Comparison of ENCODE assay signal across 26 mouse cellular contexts in the genomic region with DNA sequence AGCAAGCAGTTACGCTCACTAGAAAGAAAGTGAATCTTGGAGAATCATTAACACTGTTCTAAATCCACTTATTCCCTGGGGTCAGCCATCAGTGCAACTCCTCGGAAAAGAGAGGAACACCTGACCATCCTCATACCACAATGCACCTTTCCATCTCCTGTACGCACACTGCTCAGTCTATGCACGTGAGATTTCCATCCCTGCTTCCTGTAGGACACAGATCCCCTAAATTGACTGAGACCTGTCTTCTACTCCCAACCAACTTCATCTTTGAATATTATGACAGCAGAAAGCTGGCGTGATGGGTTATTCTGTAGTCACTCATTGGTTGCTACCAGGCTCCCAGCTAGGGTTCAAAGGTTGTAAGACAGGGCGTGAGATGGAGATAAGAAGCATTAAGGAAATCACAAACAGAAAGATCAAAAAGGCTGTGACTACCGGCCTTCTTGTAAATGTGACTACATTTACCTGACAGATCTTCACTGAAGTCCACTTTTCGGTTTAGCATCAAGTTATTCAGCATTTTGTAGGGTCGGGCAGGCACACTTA. TPM values are rescaled to one million over a fixed set of nuclear protein-coding genes. Genes with fewer than 3 reads are reported as not detected.
DNase-seq lines count a peak whose midpoint lies in the region; ATAC-seq and TF ChIP-seq lines count a peak whose summit lies in the region.
"Had no signal": no experiment of that assay in that cellular context is flagged by ENCODE, and none has a peak within 500 bp of the region (broad histone marks: within the 10 kb centered on the region; RNA-seq: fewer than 3 reads in every experiment).

No protein-coding gene starts in this region.

- H3K36me3 ChIP-seq in liver, adult 2 months (ENCODE audit: control insufficient read depth, insufficient read depth, low read length), result no peaks in the 10 kb centered on the region
- peaks cover 100% of the 10 kb centered on the region for H3K36me3 ChIP-seq in liver, embryonic 12.5 days
- H3K36me3 ChIP-seq in intestine, embryonic 15.5 days, result peaks cover 35% of the 10 kb centered on the region
- H3K36me3 ChIP-seq in intestine, postnatal 0 days (ENCODE audit: control insufficient read depth, insufficient read depth), result peaks cover 35% of the 10 kb centered on the region

- peaks cover 10% of the 10 kb centered on the region for H3K4me1 ChIP-seq in liver, adult 2 months (ENCODE audit: control insufficient read depth, insufficient read depth, low read length)
- no peaks in the 10 kb centered on the region for H3K4me1 ChIP-seq in liver, embryonic 12.5 days
- no peaks in the 10 kb centered on the region for H3K4me1 ChIP-seq in intestine, embryonic 15.5 days (replicated peaks)
- no peaks in the 10 kb centered on the region for H3K4me1 ChIP-seq in intestine, postnatal 0 days (replicated peaks; ENCODE audit: control insufficient read depth, insufficient read depth, low read length)
- H3K4me1 ChIP-seq: forebrain, embryonic 10.5 days; forebrain, embryonic 13.5 days; hindbrain, embryonic 10.5 days; hindbrain, embryonic 13.5 days had no signal

- H3K4me3 ChIP-seq in liver, adult 2 months (ENCODE audit: insufficient read depth, low read depth, low read length), result no peak overlapping the region
- H3K4me3 ChIP-seq in liver, embryonic 12.5 days, result no peak overlapping the region
- H3K4me3 ChIP-seq in intestine, embryonic 15.5 days (replicated peaks), result no peak overlapping the region
- H3K4me3 ChIP-seq in intestine, postnatal 0 days (ENCODE audit: low read depth, low read length), result no peak overlapping the region
- H3K4me3 ChIP-seq: forebrain, embryonic 10.5 days; forebrain, embryonic 13.5 days; gastrocnemius, adult 2 months; heart, embryonic 13.5 days; hindbrain, embryonic 10.5 days; hindbrain, embryonic 13.5 days had no signal

- ATAC-seq in liver, embryonic 12.5 days, result no peak
- ATAC-seq in intestine, embryonic 15.5 days, result peak; percentile 74
- peak; percentile 78 for ATAC-seq in intestine, postnatal 0 days
- ATAC-seq: activated CD4-positive, CD25-positive, alpha-beta regulatory T cell, adult 4 months; CD4-positive, CD25-positive, alpha-beta regulatory T cell, adult 4 months; forebrain, embryonic 13.5 days; forebrain, embryonic 16.5 days; hindbrain, postnatal 0 days; inflammation-experienced regulatory T-cells, adult 6 months had no signal

- 60% methylated on average over 9 of the region's 9 CpGs for WGBS in liver, adult 2 months
- WGBS in liver, embryonic 12.5 days (ENCODE audit: insufficient replicate concordance), result 87% methylated on average over 9 of the region's 9 CpGs
- 79% methylated on average over 9 of the region's 9 CpGs for WGBS in intestine, embryonic 15.5 days
- 57% methylated on average over 9 of the region's 9 CpGs for WGBS in intestine, postnatal 0 days

- DNase-seq in liver, adult 2 months (ENCODE audit: extremely low read depth, low read depth, low spot score), result peak; percentile 14
- no peak for DNase-seq in testis, postnatal 10 days (ENCODE audit: low spot score)
- no peak for DNase-seq in urinary bladder, postnatal 25 days (ENCODE audit: low spot score)
- DNase-seq: adrenal gland, adult 8-10 months; adrenal gland, postnatal 25 days; cerebellum, adult 11-12 months; cerebellum, adult 8-10 months; cerebellum, postnatal 10 days; cerebellum, postnatal 36 days; gastrocnemius, adult 2 months; gastrocnemius, postnatal 14 days; heart, adult 18-20 months; heart, postnatal 36 days had no signal

- no peaks in the 10 kb centered on the region for H3K79me2 ChIP-seq in liver, adult 2 months (ENCODE audit: control insufficient read depth, insufficient read depth, low read length)

- no peak overlapping the region for H3K4me2 ChIP-seq in liver, embryonic 12.5 days
- no peak overlapping the region for H3K4me2 ChIP-seq in intestine, embryonic 15.5 days (replicated peaks)
- no peak overlapping the region for H3K4me2 ChIP-seq in intestine, postnatal 0 days (replicated peaks; ENCODE audit: low read depth)
- H3K4me2 ChIP-seq: forebrain, embryonic 13.5 days; heart, embryonic 13.5 days; hindbrain, embryonic 13.5 days had no signal

- TF ChIP-seq CTCF in liver, adult 2 months (IDR thresholded peaks at IDR 0.05; ENCODE audit: low read depth, low read length), result no peak
- no peak for TF ChIP-seq CTCF in intestine, postnatal 0 days (IDR thresholded peaks at IDR 0.05; ENCODE audit: low read depth)

- H3K27me3 ChIP-seq in liver, adult 2 months (ENCODE audit: control insufficient read depth, insufficient read depth, low read length), result no peaks in the 10 kb centered on the region
- no peaks in the 10 kb centered on the region for H3K27me3 ChIP-seq in liver, embryonic 12.5 days (replicated peaks)
- no peaks in the 10 kb centered on the region for H3K27me3 ChIP-seq in intestine, embryonic 15.5 days (replicated peaks)
- H3K27me3 ChIP-seq in intestine, postnatal 0 days (replicated peaks; ENCODE audit: control insufficient read depth, insufficient read depth, low read length), result no peaks in the 10 kb centered on the region
- H3K27me3 ChIP-seq: forebrain, embryonic 13.5 days; heart, embryonic 13.5 days; hindbrain, embryonic 13.5 days had no signal

- H3K27ac ChIP-seq in liver, adult 2 months (replicated peaks; ENCODE audit: insufficient read depth, low read depth, low read length), result no peak overlapping the region
- no peak overlapping the region for H3K27ac ChIP-seq in liver, embryonic 12.5 days
- H3K27ac ChIP-seq in intestine, embryonic 15.5 days, result peak overlapping the region; percentile 32; the same call in 1 of the 2 replicates
- peak overlapping the region; percentile 7; the same call in 1 of the 2 replicates for H3K27ac ChIP-seq in intestine, postnatal 0 days (ENCODE audit: low read depth, low read length)
- H3K27ac ChIP-seq: forebrain, embryonic 10.5 days; forebrain, embryonic 13.5 days; gastrocnemius, adult 2 months; heart, embryonic 13.5 days; hindbrain, embryonic 10.5 days; hindbrain, embryonic 13.5 days; hindbrain, postnatal 0 days had no signal

- no peak for TF ChIP-seq POLR2A in liver, adult 2 months (IDR thresholded peaks at IDR 0.05; ENCODE audit: extremely low read depth, insufficient read depth, low read length)

- H3K9ac ChIP-seq in liver, adult 2 months (ENCODE audit: low read depth, low read length), result no peak overlapping the region
- H3K9ac ChIP-seq in liver, embryonic 12.5 days, result no peak overlapping the region
- no peak overlapping the region for H3K9ac ChIP-seq in intestine, embryonic 15.5 days
- H3K9ac ChIP-seq in intestine, postnatal 0 days (ENCODE audit: low read depth, low read length), result no peak overlapping the region
- H3K9ac ChIP-seq: forebrain, embryonic 13.5 days; heart, embryonic 13.5 days; hindbrain, embryonic 13.5 days had no signal

- H3K9me3 ChIP-seq in liver, embryonic 12.5 days (replicated peaks), result no peaks in the 10 kb centered on the region
- no peaks in the 10 kb centered on the region for H3K9me3 ChIP-seq in intestine, embryonic 15.5 days
- no peaks in the 10 kb centered on the region for H3K9me3 ChIP-seq in intestine, postnatal 0 days (ENCODE audit: control insufficient read depth)
- H3K9me3 ChIP-seq: forebrain, embryonic 10.5 days; forebrain, embryonic 13.5 days; heart, embryonic 13.5 days; hindbrain, embryonic 10.5 days; hindbrain, embryonic 13.5 days had no signal

RNA-seq across cellular contexts. Expression of a gene that starts 12.5 kb away (rescaled TPM):
- 0.65 and 1.6 TPM in 2 replicates for total RNA-seq in liver, adult 2 months (2014; rRNA removed)
- 0.02 and 0.05 TPM in 2 replicates for polyA plus RNA-seq in liver, adult 2 months (2012; rRNA removed)
- polyA plus RNA-seq in liver, embryonic 12.5 days (2016; fragmentation: Nextera tagmentation; extraction: Ambion mirVana), result 108 and 118 TPM in 2 replicates
- 37.6 and 38.1 TPM in 2 replicates for polyA plus RNA-seq in intestine, embryonic 15.5 days (2015; fragmentation: Nextera tagmentation; extraction: Ambion mirVana)
- polyA plus RNA-seq in intestine, postnatal 0 days (2015; fragmentation: Nextera tagmentation; extraction: Ambion mirVana), result 8.7 and 9.0 TPM in 2 replicates

Comparison
In these comparisons a context has a peak if more than half of its experiments do, and no peak if none do; other contexts are left out.
1. H3K27ac ChIP-seq: peak in intestine, embryonic 15.5 days (single experiment) and intestine, postnatal 0 days (single experiment); none in liver, adult 2 months (single experiment) and liver, embryonic 12.5 days (single experiment).